ENCODE assay signal across 8 mouse cellular contexts in the genomic region with DNA sequence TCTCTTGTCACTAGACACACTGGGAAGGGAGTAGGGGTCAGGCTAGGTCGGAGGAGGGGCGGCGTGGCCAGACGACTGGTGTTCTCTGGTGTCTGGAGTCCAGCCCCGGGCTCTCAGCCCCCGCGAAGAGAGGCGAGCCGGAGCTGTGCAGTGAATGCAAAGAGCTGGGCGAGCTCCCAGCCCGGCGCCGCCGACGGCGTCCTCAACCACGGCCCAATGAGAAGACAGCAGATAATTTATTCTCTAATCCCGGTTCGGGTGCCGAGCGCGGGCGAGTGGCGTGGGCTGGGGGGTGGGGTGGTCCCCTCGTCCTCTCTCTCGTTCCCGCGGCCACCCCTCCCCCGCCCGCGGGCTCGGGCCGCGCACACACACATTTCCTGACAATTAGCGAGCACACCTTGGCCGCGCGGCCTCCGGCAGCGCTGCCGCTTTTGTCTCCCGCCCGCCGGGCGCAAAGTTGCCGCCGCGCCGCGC. TPM values are rescaled to one million over a fixed set of nuclear protein-coding genes. Genes with fewer than 3 reads are reported as not detected.
DNase-seq lines count a peak whose midpoint lies in the region; ATAC-seq and TF ChIP-seq lines count a peak whose summit lies in the region.

No protein-coding gene starts in this region.

- TF ChIP-seq POLR2A in liver, adult 2 months (IDR thresholded peaks at IDR 0.05; ENCODE audit: extremely low read depth, insufficient read depth, low read length): no peak

- TF ChIP-seq CTCF in lung, embryonic 14.5 days (IDR thresholded peaks at IDR 0.05; ENCODE audit: low read depth): no peak
- no peak for TF ChIP-seq CTCF in hindbrain, postnatal 0 days (IDR thresholded peaks at IDR 0.05; ENCODE audit: low read depth)
- TF ChIP-seq CTCF in liver, adult 2 months (IDR thresholded peaks at IDR 0.05; ENCODE audit: low read depth, low read length): no peak

- H3K9ac ChIP-seq in lung, embryonic 14.5 days: peak overlapping the region; percentile 72
- peak overlapping the region; percentile 81 for H3K9ac ChIP-seq in hindbrain, postnatal 0 days (replicated peaks; ENCODE audit: low read length)
- H3K9ac ChIP-seq in liver, adult 2 months (ENCODE audit: low read depth, low read length): no peak overlapping the region
- H3K9ac ChIP-seq in neural tube, embryonic 12.5 days: peak overlapping the region; percentile 98

- H3K4me2 ChIP-seq in lung, embryonic 14.5 days: peak overlapping the region; percentile 93
- peak overlapping the region; percentile 74 for H3K4me2 ChIP-seq in hindbrain, postnatal 0 days (ENCODE audit: low read depth, low read length)
- peak overlapping the region; percentile 69 for H3K4me2 ChIP-seq in neural tube, embryonic 12.5 days (replicated peaks)

- no peaks in the 10 kb centered on the region for H3K9me3 ChIP-seq in lung, embryonic 14.5 days (ENCODE audit: low read depth, low read length)
- no peaks in the 10 kb centered on the region for H3K9me3 ChIP-seq in embryonic facial prominence, embryonic 10.5 days
- no peaks in the 10 kb centered on the region for H3K9me3 ChIP-seq in hindbrain, postnatal 0 days (ENCODE audit: low read length)
- H3K9me3 ChIP-seq in neural tube, embryonic 12.5 days: no peaks in the 10 kb centered on the region

- H3K36me3 ChIP-seq in lung, embryonic 14.5 days (ENCODE audit: insufficient read depth): no peaks in the 10 kb centered on the region
- no peaks in the 10 kb centered on the region for H3K36me3 ChIP-seq in embryonic facial prominence, embryonic 10.5 days (replicated peaks)
- no peaks in the 10 kb centered on the region for H3K36me3 ChIP-seq in hindbrain, postnatal 0 days (ENCODE audit: insufficient read depth, low read length)
- no peaks in the 10 kb centered on the region for H3K36me3 ChIP-seq in liver, adult 2 months (ENCODE audit: control insufficient read depth, insufficient read depth, low read length)
- no peaks in the 10 kb centered on the region for H3K36me3 ChIP-seq in neural tube, embryonic 12.5 days

- peak overlapping the region; percentile 60 for H3K4me3 ChIP-seq in lung, embryonic 14.5 days (ENCODE audit: low read depth, low read length)
- H3K4me3 ChIP-seq in embryonic facial prominence, embryonic 10.5 days: peak overlapping the region; percentile 72
- H3K4me3 ChIP-seq in hindbrain, postnatal 0 days (ENCODE audit: low read length): peak overlapping the region; percentile 72
- H3K4me3 ChIP-seq in liver, adult 2 months (ENCODE audit: insufficient read depth, low read depth, low read length): peak overlapping the region; percentile 33; the same call in 1 of the 2 replicates
- H3K4me3 ChIP-seq in neural tube, embryonic 12.5 days: peak overlapping the region; percentile 79

- WGBS in lung, embryonic 14.5 days: under 1% methylated on average over 50 of the region's 50 CpGs
- under 1% methylated on average over 50 of the region's 50 CpGs for WGBS in embryonic facial prominence, embryonic 10.5 days
- under 1% methylated on average over 46 of the region's 50 CpGs for WGBS in hindbrain, postnatal 0 days
- under 1% methylated on average over 49 of the region's 50 CpGs for WGBS in liver, adult 2 months
- WGBS in neural tube, embryonic 12.5 days: under 1% methylated on average over 50 of the region's 50 CpGs

- peaks cover 67% of the 10 kb centered on the region for H3K27me3 ChIP-seq in lung, embryonic 14.5 days (ENCODE audit: insufficient read depth, low read length)
- H3K27me3 ChIP-seq in embryonic facial prominence, embryonic 10.5 days (replicated peaks; ENCODE audit: low read depth, poor library complexity, severe bottlenecking): peaks cover 85% of the 10 kb centered on the region
- H3K27me3 ChIP-seq in hindbrain, postnatal 0 days (ENCODE audit: insufficient read depth, low read length): no peaks in the 10 kb centered on the region
- peaks cover 26% of the 10 kb centered on the region for H3K27me3 ChIP-seq in liver, adult 2 months (ENCODE audit: control insufficient read depth, insufficient read depth, low read length)
- H3K27me3 ChIP-seq in neural tube, embryonic 12.5 days (replicated peaks): peaks cover 4% of the 10 kb centered on the region; the same call in 1 of the 2 replicates

- peak; percentile 74 for DNase-seq in lung, embryonic 14.5 days
- DNase-seq in lung, postnatal 25 days (ENCODE audit: low spot score): no peak
- peak; percentile 83 for DNase-seq in embryonic facial prominence, embryonic 10.5 days (ENCODE audit: low spot score)
- peak; percentile 91 for DNase-seq in hindbrain, postnatal 0 days (ENCODE audit: low spot score)
- no peak for DNase-seq in liver, adult 2 months (ENCODE audit: extremely low read depth, low read depth, low spot score)
- DNase-seq in urinary bladder, adult 2 months (ENCODE audit: low spot score): no peak
- no peak for DNase-seq in gastrocnemius, postnatal 4 days (ENCODE audit: low spot score in 2 of 2)

- peak; percentile 59 for ATAC-seq in lung, embryonic 14.5 days (ENCODE audit: insufficient read depth)
- ATAC-seq in hindbrain, postnatal 0 days: peak; percentile 80
- ATAC-seq in neural tube, embryonic 12.5 days (ENCODE audit: low FRiP score, low read depth): peak; percentile 80

- no peaks in the 10 kb centered on the region for H3K79me2 ChIP-seq in liver, adult 2 months (ENCODE audit: control insufficient read depth, insufficient read depth, low read length)

- no peaks in the 10 kb centered on the region for H3K4me1 ChIP-seq in lung, embryonic 14.5 days (ENCODE audit: insufficient read depth)
- peaks cover 69% of the 10 kb centered on the region for H3K4me1 ChIP-seq in embryonic facial prominence, embryonic 10.5 days
- peaks cover 12% of the 10 kb centered on the region for H3K4me1 ChIP-seq in hindbrain, postnatal 0 days (ENCODE audit: insufficient read depth, low read length)
- H3K4me1 ChIP-seq in liver, adult 2 months (ENCODE audit: control insufficient read depth, insufficient read depth, low read length): no peaks in the 10 kb centered on the region
- peaks cover 44% of the 10 kb centered on the region for H3K4me1 ChIP-seq in neural tube, embryonic 12.5 days

- peak overlapping the region; percentile 91 for H3K27ac ChIP-seq in lung, embryonic 14.5 days (ENCODE audit: low read depth)
- H3K27ac ChIP-seq in embryonic facial prominence, embryonic 10.5 days (replicated peaks): peak overlapping the region; percentile 96
- H3K27ac ChIP-seq in hindbrain, postnatal 0 days: peak overlapping the region; percentile 96
- H3K27ac ChIP-seq in liver, adult 2 months (replicated peaks; ENCODE audit: insufficient read depth, low read depth, low read length): no peak overlapping the region
- H3K27ac ChIP-seq in neural tube, embryonic 12.5 days: peak overlapping the region; percentile 98

RNA-seq across cellular contexts. Expression of gene Lemd1, which starts 1.2 kb away (rescaled TPM):
- polyA plus RNA-seq in lung, embryonic 14.5 days (2014; fragmentation: Nextera tagmentation; extraction: Ambion mirVana): 1.9 and 3.1 TPM in 2 replicates
- polyA plus RNA-seq in embryonic facial prominence, embryonic 10.5 days (2016; fragmentation: Nextera tagmentation; extraction: Ambion mirVana): 1.9 and 2.0 TPM in 2 replicates
- total RNA-seq in hindbrain, postnatal 0 days (2014; rRNA removed): 10.9 and 16.6 TPM in 2 replicates
- polyA plus RNA-seq in hindbrain, postnatal 0 days (2015; fragmentation: Nextera tagmentation; extraction: Ambion mirVana): 7.9 and 9.0 TPM in 2 replicates
- not detected in 2 replicates for total RNA-seq in liver, adult 2 months (2014; rRNA removed)
- not detected in 2 replicates for polyA plus RNA-seq in liver, adult 2 months (2012; rRNA removed)
- 11.7 and 11.9 TPM in 2 replicates for polyA plus RNA-seq in neural tube, embryonic 12.5 days (2016; fragmentation: Nextera tagmentation; extraction: Ambion mirVana)
- 0.23 and 0.32 TPM in 2 replicates for polyA plus RNA-seq in urinary bladder, adult 2 months (2012; rRNA removed)
- total RNA-seq in gastrocnemius, postnatal 4 days (2021): under 1 TPM; 0.62 to 0.64 TPM

RNA-seq across cellular contexts. Expression of gene AC124108.1, which starts 1.2 kb away (rescaled TPM):
- polyA plus RNA-seq in lung, embryonic 14.5 days (2014; fragmentation: Nextera tagmentation; extraction: Ambion mirVana): 0.78 and 1.0 TPM in 2 replicates
- 1.00 and 1.4 TPM in 2 replicates for polyA plus RNA-seq in embryonic facial prominence, embryonic 10.5 days (2016; fragmentation: Nextera tagmentation; extraction: Ambion mirVana)
- 2.0 and 4.8 TPM in 2 replicates for total RNA-seq in hindbrain, postnatal 0 days (2014; rRNA removed)
- 0.50 and 0.70 TPM in 2 replicates for polyA plus RNA-seq in hindbrain, postnatal 0 days (2015; fragmentation: Nextera tagmentation; extraction: Ambion mirVana)
- not detected in 2 replicates for total RNA-seq in liver, adult 2 months (2014; rRNA removed)
- not detected in 2 replicates for polyA plus RNA-seq in liver, adult 2 months (2012; rRNA removed)
- polyA plus RNA-seq in neural tube, embryonic 12.5 days (2016; fragmentation: Nextera tagmentation; extraction: Ambion mirVana): 3.0 and 3.7 TPM in 2 replicates
- polyA plus RNA-seq in urinary bladder, adult 2 months (2012; rRNA removed): 0.15 and 0.21 TPM in 2 replicates
- under 1 TPM; 0.49 to 0.57 TPM for total RNA-seq in gastrocnemius, postnatal 4 days (2021)

RNA-seq across cellular contexts. Expression of gene Gm10188, which starts 39.5 kb away (rescaled TPM):
- polyA plus RNA-seq in lung, embryonic 14.5 days (2014; fragmentation: Nextera tagmentation; extraction: Ambion mirVana): not detected in 2 replicates
- not detected in 2 replicates for polyA plus RNA-seq in embryonic facial prominence, embryonic 10.5 days (2016; fragmentation: Nextera tagmentation; extraction: Ambion mirVana)
- total RNA-seq in hindbrain, postnatal 0 days (2014; rRNA removed): not detected in 2 replicates
- polyA plus RNA-seq in hindbrain, postnatal 0 days (2015; fragmentation: Nextera tagmentation; extraction: Ambion mirVana): 0.28 TPM in 1 of 2 replicates, not detected in the other
- not detected in 2 replicates for total RNA-seq in liver, adult 2 months (2014; rRNA removed)
- polyA plus RNA-seq in liver, adult 2 months (2012; rRNA removed): not detected in 2 replicates
- 0.74 and 0.86 TPM in 2 replicates for polyA plus RNA-seq in neural tube, embryonic 12.5 days (2016; fragmentation: Nextera tagmentation; extraction: Ambion mirVana)
- polyA plus RNA-seq in urinary bladder, adult 2 months (2012; rRNA removed): not detected in 2 replicates
- total RNA-seq in gastrocnemius, postnatal 4 days (2021): not detected

RNA-seq across cellular contexts. Expression of gene Cdk18, which starts 50.6 kb away (rescaled TPM):
- 7.3 and 8.0 TPM in 2 replicates for polyA plus RNA-seq in lung, embryonic 14.5 days (2014; fragmentation: Nextera tagmentation; extraction: Ambion mirVana)
- 2.3 and 3.2 TPM in 2 replicates for polyA plus RNA-seq in embryonic facial prominence, embryonic 10.5 days (2016; fragmentation: Nextera tagmentation; extraction: Ambion mirVana)
- 2.7 and 4.1 TPM in 2 replicates for total RNA-seq in hindbrain, postnatal 0 days (2014; rRNA removed)
- 1.0 and 1.6 TPM in 2 replicates for polyA plus RNA-seq in hindbrain, postnatal 0 days (2015; fragmentation: Nextera tagmentation; extraction: Ambion mirVana)
- 4.7 and 5.3 TPM in 2 replicates for total RNA-seq in liver, adult 2 months (2014; rRNA removed)
- 29.2 and 33.2 TPM in 2 replicates for polyA plus RNA-seq in liver, adult 2 months (2012; rRNA removed)
- polyA plus RNA-seq in neural tube, embryonic 12.5 days (2016; fragmentation: Nextera tagmentation; extraction: Ambion mirVana): 0.74 and 0.84 TPM in 2 replicates
- 20.5 and 26.8 TPM in 2 replicates for polyA plus RNA-seq in urinary bladder, adult 2 months (2012; rRNA removed)
- 1 to 10 TPM in 1 of 2 experiments, under 1 TPM in 1; 0.96 to 1.7 TPM for total RNA-seq in gastrocnemius, postnatal 4 days (2021)

Comparison
In these comparisons a context has a peak if more than half of its experiments do, and no peak if none do; other contexts are left out.
1. DNase-seq: peak in lung, embryonic 14.5 days (single experiment), embryonic facial prominence, embryonic 10.5 days (single experiment) and hindbrain, postnatal 0 days (single experiment); none in lung, postnatal 25 days (single experiment), liver, adult 2 months (single experiment), urinary bladder, adult 2 months (single experiment) and gastrocnemius, postnatal 4 days (0 of 2).
2. Peak in every context shown above with its lines, with median percentiles within 50 percentile points of each other: ATAC-seq, H3K4me2 ChIP-seq and H3K4me3 ChIP-seq.